Mouse (Mus musculus) monocyte, adult 5-6 weeks (primary cell): ENCODE measurements around the gene Gm5475. TPM values are rescaled to one million over a fixed set of nuclear protein-coding genes. Genes with fewer than 3 reads are reported as not detected.

Source experiments
- ATAC-seq: fragments of 153-309, 156-312 bp; replicated peaks from 2 replicates; pipeline ENCODE4 v1.8.0; 2017; ENCODE audit warnings: mild to moderate bottlenecking; ENCODE audit not compliant: low TSS enrichment, insufficient number of reproducible peaks, severe bottlenecking, poor library complexity, low FRiP score
- total RNA-seq: library from RNA; stranded (forward); fragments of 200-1000, 200-491, 200-594 nt; gene quantifications from 3 replicates; pipeline ENCODE4 v1.2.3, GENCODE M21; 2017

Gm5475 gene
- total RNA-seq, 1 experiment from 2014 or later: not detected

DNA sequence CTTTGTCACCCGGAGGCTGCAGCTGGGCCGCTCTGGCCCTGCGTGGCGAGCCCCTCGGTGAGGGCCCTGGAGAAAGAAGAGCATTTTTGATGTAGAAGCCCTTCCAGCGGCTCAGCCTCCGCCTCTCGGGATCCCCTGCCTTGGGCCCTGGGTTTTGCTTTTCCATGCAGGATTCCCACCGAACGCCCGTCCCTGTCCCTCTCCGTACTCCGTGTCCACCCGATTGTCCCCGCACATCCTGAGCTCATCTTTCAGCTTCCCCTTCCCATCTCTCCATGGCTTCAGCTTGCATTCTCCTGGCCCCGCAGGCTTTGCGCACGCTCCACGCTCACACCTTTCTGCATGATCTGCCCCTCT is 47.2 kb downstream of the Gm5475 start:
- ATAC-seq: peak; percentile 33

DNA sequence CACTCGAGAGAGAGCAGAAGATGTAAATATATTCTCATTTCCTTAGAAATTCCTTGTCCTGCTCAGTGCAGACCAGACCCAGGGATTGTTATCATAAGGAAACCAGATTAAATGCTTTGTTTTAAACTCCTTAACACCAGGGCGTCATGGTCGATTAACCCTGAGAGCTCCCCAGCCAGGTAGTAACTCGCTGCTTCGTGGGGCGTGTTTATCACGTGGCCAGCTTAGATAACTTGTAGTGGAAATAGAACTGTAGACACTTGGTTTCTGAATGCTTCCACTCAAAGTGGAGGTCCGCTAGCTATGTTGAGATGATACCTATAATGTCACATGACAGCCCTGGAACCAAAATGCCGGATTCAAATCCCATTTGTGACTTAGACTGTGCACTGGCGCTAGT is 48.1 kb downstream of the Gm5475 start:
- no peak for ATAC-seq

DNA sequence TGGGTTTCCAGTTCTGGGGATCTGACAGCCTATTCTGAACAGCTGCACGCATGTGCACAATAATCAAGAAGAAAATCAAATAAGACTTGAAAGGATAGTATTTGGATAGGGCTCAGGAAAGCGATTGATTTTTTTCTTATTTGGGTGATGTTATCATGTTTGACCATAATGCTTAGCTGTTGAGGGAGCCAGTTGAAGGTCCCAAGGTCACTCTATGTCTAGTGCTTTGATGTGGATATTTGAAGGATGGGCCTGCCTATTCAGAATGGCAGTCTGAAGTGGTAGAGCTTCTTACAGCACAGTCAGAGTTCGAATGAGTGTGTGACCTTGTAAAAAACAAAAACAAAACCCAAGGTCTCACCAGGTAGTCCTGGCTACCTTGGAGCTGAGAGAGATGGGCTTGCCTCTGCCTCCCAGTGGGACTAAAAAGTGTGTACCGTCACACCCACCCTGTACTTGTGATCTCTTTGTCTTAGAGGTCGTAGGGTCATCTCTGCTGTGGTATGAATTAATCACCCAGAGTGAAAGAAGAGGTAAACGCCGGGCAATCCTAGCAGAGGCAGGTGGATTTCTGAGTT is 52.1 kb downstream of the Gm5475 start:
- no peak for ATAC-seq

Other genes starting within 250 kb of the Gm5475 start
- gene Atf1, start 194.3 kb upstream of the Gm5475 start, total RNA-seq: 49.1 to 81.7 TPM (median 57.2 TPM) in 3 replicates
- gene Tmprss12, start 141.3 kb upstream of the Gm5475 start, total RNA-seq: not detected in 3 replicates
- 53.6 to 87.9 TPM (median 82.4 TPM) in 3 replicates for gene Mettl7a1, start 118.0 kb upstream of the Gm5475 start, total RNA-seq
- gene Mettl7a3, start 87.2 kb upstream of the Gm5475 start, total RNA-seq: not detected in 3 replicates
- not detected in 3 replicates for gene Methig1, start 69.0 kb upstream of the Gm5475 start, total RNA-seq
- not detected in 3 replicates for gene Mettl7a2, start 68.9 kb upstream of the Gm5475 start, total RNA-seq
- not detected in 3 replicates for gene Higd1c, start 57.6 kb upstream of the Gm5475 start, total RNA-seq
- gene Slc11a2, start 2.9 kb downstream of the Gm5475 start, total RNA-seq: 5.1 to 17.3 TPM (median 9.7 TPM) in 3 replicates
- 12.8 to 20.7 TPM (median 13.0 TPM) in 3 replicates for gene Letmd1, start 46.9 kb downstream of the Gm5475 start, total RNA-seq
- gene Csrnp2, start 73.3 kb downstream of the Gm5475 start, total RNA-seq: 3.4 to 4.2 TPM (median 3.6 TPM) in 3 replicates
- 4.9 to 13.8 TPM (median 10.3 TPM) in 3 replicates for gene Tfcp2, start 129.9 kb downstream of the Gm5475 start, total RNA-seq
- gene Pou6f1, start 177.8 kb downstream of the Gm5475 start, total RNA-seq: 5.8 to 17.7 TPM (median 16.6 TPM) in 3 replicates
- gene Dazap2, start 193.2 kb downstream of the Gm5475 start, total RNA-seq: 302 to 403 TPM (median 317 TPM) in 3 replicates
- gene Smagp, start 214.8 kb downstream of the Gm5475 start, total RNA-seq: 9.8 to 17.2 TPM (median 15.0 TPM) in 3 replicates
- 579 to 859 TPM (median 610 TPM) in 3 replicates for gene Bin2, start 247.4 kb downstream of the Gm5475 start, total RNA-seq